Mouse (Mus musculus) MEL (cell line): ENCODE results near the gene Fndc3a.

Experiments
- CTCF ChIP-seq, 3 experiments: IDR thresholded peaks in 2 of 3; conservative IDR thresholded peaks in 1 of 3; 2 replicates each; pipeline ENCODE4 v1.5.1; 2011 to 2012; ENCODE audit warnings: low read length in 3 of 3, low read depth in 2 of 3, mild to moderate bottlenecking in 2 of 3, improper control_type of control experiment in 1 of 3, inconsistent platforms in 1 of 3, mixed read lengths in 1 of 3, moderate library complexity in 1 of 3; ENCODE audit not compliant: control insufficient read depth in 1 of 3, insufficient read depth in 1 of 3, poor library complexity in 1 of 3, severe bottlenecking in 1 of 3
- E2F4 ChIP-seq: IDR thresholded peaks from 2 replicates; pipeline ENCODE4 v1.6.1; 2011; ENCODE audit warnings: low read depth, low read length, improper control_type of control experiment, borderline replicate concordance
- ELF1 ChIP-seq: IDR thresholded peaks from 2 replicates; pipeline ENCODE4 v1.6.1; 2014; ENCODE audit warnings: low read depth, mild to moderate bottlenecking, inconsistent platforms, low read length, improper control_type of control experiment, moderate library complexity
- EP300 ChIP-seq, 2 experiments: IDR thresholded peaks; 2 replicates each; pipeline ENCODE4 v1.6.1; 2011; ENCODE audit warnings: improper control_type of control experiment in 2 of 2, low read length in 2 of 2, low read depth in 1 of 2, mild to moderate bottlenecking in 1 of 2
- ETS1 ChIP-seq: IDR thresholded peaks from 2 replicates; pipeline ENCODE4 v1.6.1; 2012; ENCODE audit warnings: low read depth, mild to moderate bottlenecking, inconsistent platforms, low read length, improper control_type of control experiment, moderate library complexity
- MAFK ChIP-seq: IDR thresholded peaks from 2 replicates; pipeline ENCODE4 v1.6.1; 2011; ENCODE audit warnings: low read depth, mild to moderate bottlenecking, low read length, improper control_type of control experiment, borderline replicate concordance
- MAX ChIP-seq: IDR thresholded peaks from 2 replicates; pipeline ENCODE4 v1.6.1; 2011; ENCODE audit warnings: low read length, improper control_type of control experiment
- POLR2A ChIP-seq, 2 experiments: IDR thresholded peaks; 2 replicates each; pipeline ENCODE4 v1.6.1; 2011 to 2012; ENCODE audit warnings: low read length in 2 of 2, mild to moderate bottlenecking in 2 of 2, control low read depth in 1 of 2, improper control_type of control experiment in 1 of 2, low read depth in 1 of 2, moderate library complexity in 1 of 2; ENCODE audit not compliant: control insufficient read depth in 1 of 2, insufficient read depth in 1 of 2, poor library complexity in 1 of 2
- TAL1 ChIP-seq: IDR thresholded peaks from 2 replicates; pipeline ENCODE4 v1.6.1; 2012; ENCODE audit warnings: mild to moderate bottlenecking, inconsistent platforms, low read length, moderate library complexity, mixed read lengths
- USF1 ChIP-seq: IDR thresholded peaks from 2 replicates; pipeline ENCODE4 v1.6.1; 2014; ENCODE audit warnings: low read depth, mild to moderate bottlenecking, inconsistent platforms, low read length, improper control_type of control experiment, moderate library complexity

- TF ChIP-seq MAX (no peak), CTCF (IDR thresholded peaks at IDR 0.05 in 2 of 3, conservative IDR thresholded peaks at IDR 0.05 in 1 of 3; ENCODE audit: control insufficient read depth in 1 of 3, insufficient read depth in 1 of 3, low read depth in 2 of 3, low read length in 3 of 3, poor library complexity in 1 of 3, severe bottlenecking in 1 of 3) (no peak), E2F4 (no peak), TAL1 (no peak), MAFK (no peak), POLR2A (IDR thresholded peaks at IDR 0.05; ENCODE audit: control insufficient read depth in 1 of 2, insufficient read depth in 1 of 2, low read depth in 1 of 2, low read length in 2 of 2, poor library complexity in 1 of 2) (no peak), EP300 (IDR thresholded peaks at IDR 0.05; ENCODE audit: low read depth in 1 of 2, low read length in 2 of 2) (no peak), USF1 (no peak), ELF1 (no peak), ETS1 (no peak)
These were observed 28.4 kb upstream of the Fndc3a start for GRCm38 (mm10) chr14:72738217-72738616.
